Mouse (Mus musculus) retina, postnatal 7 days (tissue): Measurements from ENCODE around the gene Tle3.

ENCODE experiments used
- DNase-seq: peaks from one replicate; pipeline ENCODE4 v3.0.0-alpha.2; 2012; ENCODE audit warnings: low read depth, low spot score

Gene Tle3

GRCm38 (mm10) chr9:61376650-61377049, 4.5 kb downstream of the Tle3 start:
- DNase-seq = no peak

DNA sequence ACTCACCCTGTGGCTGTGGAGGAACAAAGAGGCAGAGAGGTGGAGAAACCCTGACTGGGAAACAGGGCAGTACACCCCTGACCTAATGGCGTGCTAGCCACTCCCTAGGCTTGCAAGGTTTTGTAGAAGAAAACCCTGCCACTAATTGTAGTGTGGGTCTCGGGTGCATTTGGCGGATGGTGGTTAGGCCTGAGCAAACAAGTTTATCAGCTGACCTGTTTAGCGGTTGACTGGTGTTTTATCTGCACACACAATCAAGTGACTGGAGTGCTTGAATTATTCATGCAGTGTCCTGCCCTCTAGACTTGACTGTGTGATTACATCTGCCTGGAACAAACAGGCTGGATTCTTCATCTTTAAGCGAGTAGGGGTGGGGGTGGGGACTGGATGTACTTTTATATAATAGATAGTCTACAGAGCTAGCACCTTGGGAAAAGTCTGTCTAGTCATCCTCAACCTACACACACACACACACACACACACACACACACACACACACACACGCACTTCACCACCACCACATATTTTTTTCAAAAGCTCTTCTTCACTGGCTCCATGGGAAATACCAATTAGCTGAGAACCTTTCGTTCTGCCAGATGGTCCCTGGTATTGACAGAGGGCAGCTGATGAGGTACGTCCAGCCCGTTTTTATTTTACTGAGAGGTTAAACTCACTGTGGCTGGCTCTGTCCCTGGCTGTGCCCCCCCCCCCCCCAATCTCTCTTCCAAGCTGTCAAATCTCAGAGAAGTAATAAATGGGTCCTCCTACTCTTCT, 5.7 kb downstream of the Tle3 start:
- DNase-seq = no peak

- DNase-seq = no peak
Observed at GRCm38 (mm10) chr9:61378516-61378915, 6.3 kb downstream of the Tle3 start.

DNA sequence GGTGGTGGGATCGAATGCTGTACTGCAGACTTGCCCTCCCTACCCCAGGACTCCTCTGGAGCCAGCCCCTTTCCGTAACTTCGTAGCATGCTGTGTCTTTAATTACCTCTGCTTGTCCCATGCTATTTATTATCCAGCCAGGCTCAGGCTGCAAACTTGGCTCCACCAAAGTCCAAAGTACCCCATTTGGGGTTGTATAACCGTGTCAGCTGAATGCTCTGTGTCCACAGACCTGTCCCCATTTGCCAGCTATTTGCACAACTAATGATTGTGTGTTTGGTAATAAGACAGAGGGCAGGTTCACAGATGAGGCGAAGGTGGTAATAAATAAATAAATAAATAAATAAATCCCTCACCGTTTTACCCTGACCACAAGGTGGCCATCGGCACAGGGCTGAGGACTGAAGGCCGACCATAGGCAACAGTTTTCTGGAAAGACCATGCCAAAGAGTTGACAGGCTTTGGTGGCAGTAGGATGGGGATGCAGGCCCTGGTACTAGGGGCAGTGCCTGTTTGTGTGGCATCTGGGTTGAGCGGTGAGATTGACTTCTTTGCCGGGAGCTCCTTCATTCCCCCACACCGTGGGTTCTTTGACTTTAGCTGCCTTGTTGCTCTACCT, 7.0 kb downstream of the Tle3 start:
- DNase-seq = no peak

DNA sequence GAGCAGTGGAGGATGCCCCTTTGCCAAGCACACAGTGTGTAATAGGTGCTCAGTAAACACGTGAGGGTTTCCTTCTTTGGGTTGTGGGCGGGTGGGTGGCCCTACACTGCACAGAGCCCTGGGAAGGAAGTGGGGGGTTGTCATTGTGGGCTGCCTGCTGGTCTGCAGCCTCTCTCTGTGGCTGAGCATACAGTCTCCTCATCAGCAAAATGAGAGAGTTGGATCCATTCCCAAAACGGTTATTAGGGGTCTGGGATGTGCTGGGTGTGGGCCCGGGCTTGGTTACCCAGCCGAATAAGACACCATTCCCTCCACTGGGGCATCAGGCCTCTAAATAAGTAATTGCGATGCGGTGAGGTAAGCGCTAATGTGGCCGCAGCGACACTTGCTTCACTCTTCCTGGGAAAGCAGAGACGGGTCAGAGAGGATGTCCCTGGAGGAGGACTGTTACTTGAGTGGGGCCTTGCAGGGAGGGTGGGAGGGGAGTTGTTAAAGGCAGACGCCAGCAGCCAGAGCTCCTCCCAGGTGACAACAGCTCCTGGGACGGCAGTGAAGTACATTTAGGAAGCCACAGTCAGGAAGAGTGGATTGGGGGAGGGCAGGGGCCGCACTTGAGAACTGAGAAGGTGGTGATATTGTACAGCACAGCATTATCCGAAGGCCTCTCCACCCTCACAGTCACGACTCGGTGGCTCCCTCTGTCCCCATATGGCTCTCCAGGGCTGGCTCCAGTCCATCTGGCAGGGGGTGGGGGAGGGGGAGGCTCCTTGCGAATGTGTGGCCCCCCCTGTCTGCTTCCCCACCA, 8.3 kb downstream of the Tle3 start:
- DNase-seq = no peak

DNA sequence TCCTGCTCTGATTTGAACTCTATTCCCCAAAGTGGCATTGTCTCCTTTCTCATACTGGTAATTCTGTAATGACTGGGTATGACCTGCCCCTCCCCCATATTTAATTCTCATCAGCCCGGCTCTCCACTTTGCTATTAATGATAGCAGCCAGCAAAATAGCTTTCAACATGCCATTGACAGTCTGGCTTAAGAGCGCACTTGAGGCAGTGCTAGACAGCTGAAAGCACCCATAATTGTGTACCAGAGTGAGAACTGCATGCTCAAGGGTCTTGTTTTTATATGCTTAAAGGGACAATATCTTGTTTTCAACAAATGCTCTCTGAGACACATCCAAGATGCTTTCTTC, 8.9 kb downstream of the Tle3 start:
- DNase-seq = no peak

DNA sequence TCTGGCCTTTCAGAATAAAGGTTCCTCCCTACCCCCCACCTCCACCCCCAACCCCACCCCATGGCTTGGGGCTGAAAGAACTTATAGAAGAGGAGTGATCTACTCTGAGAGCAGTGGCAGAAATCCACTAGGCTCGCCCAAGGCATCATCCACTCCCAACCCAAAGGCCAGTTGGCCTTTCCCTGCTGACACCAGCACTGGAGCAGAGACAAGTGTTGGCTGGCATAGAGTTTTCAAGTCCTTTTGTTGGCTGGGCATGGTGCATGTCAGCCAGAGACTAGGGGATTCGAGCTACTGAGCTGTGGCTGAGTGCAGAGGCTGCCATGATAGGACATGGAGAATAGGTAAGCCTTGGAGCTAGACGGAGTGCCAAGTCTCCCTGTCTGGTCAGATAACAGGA, 9.3 kb downstream of the Tle3 start:
- DNase-seq = no peak

- DNase-seq = no peak
Observed at GRCm38 (mm10) chr9:61382595-61383186, 10.5 kb downstream of the Tle3 start.

- DNase-seq = no peak
Observed at GRCm38 (mm10) chr9:61384101-61384500, 11.9 kb downstream of the Tle3 start.

- DNase-seq = no peak
Observed at GRCm38 (mm10) chr9:61384646-61385443, 12.7 kb downstream of the Tle3 start.

DNA sequence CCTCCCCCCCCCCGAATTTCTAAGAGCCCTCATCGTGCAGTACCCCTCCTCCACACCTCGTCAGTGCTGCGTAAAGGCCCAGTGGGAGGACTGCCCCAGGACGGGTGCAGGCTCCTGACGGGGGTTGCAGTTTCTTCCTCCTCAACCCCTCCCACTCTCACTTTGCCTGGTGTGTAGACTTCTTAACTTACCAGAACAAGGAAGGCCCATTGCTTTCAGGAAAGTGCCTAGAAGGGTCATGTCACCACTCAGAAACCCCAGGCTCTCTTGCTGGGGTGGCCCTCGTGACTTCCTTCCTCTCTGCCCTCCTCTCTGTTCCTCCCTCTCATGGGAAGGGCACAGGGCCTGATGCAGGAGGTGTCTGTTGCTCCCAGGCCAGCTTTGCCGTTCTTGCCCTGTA, 13.6 kb downstream of the Tle3 start:
- DNase-seq = no peak

DNA sequence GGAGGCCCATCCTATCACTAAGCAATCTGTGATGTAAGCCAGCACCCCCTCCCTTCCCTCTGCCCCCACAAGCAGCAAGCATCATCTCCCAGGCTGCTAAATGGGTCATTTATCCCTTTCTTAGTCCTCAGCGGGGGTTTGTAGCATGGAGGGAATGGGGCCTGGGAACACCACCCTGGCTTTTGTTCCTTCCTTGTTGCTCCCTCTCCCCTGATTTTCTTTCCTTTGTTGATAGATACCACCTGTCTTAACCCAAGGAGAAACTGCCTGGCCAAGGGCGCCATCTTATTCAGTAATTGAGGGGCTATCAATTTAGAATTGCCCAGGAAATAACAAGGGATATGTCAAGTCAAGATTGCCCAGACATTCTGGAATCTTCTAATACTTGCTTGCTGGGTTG, 14.1 kb downstream of the Tle3 start:
- DNase-seq = no peak

- no peak for DNase-seq
Observed at GRCm38 (mm10) chr9:61387797-61388196, 15.6 kb downstream of the Tle3 start.

GRCm38 (mm10) chr9:61388214-61388613, 16.0 kb downstream of the Tle3 start:
- no peak for DNase-seq

- DNase-seq = no peak
Observed at GRCm38 (mm10) chr9:61388689-61389403, 16.7 kb downstream of the Tle3 start.

GRCm38 (mm10) chr9:61389404-61389701, 17.2 kb downstream of the Tle3 start:
- DNase-seq = no peak

DNA sequence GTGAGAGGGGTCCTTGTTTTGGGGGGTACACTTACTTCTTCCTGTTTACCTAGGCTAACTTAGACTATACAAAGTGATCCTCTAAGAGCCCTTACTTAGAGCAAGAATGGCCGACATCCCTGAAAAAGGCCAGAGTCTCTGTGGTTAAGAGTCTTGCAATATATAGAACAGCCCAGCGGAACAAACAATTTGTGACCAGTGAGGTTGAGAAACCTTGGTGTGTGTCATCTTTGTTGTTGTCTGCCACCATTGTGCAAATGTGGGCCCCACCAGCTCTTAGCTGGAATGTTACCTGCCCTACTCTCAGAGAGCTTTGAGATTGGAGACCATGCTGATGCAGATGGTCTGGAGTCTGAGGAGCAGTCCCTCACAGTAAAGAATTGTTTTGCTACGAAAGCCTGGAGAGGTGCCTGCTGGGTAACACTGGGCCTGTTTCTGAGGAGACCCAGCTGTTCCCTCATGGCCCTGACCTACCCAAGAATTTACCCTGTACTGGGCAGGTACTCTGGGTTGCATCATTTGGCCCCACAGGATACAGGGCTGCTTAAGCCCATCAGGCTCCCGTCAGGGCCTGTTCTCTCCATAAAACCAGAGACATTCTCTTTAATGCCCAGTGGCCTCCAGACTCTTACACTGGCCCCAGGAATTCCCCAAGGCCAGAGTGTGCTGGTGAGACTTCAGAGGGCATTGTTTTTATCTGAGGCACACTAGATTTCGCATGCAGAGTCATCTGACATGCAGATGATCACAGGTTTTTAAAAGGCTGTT, 19.6 kb downstream of the Tle3 start:
- no peak for DNase-seq

- DNase-seq = no peak
Observed at GRCm38 (mm10) chr9:61392338-61392620, 20.1 kb downstream of the Tle3 start.

- DNase-seq = no peak
Observed at GRCm38 (mm10) chr9:61393161-61393560, 21.0 kb downstream of the Tle3 start.

- no peak for DNase-seq
Observed at GRCm38 (mm10) chr9:61393847-61394246, 21.7 kb downstream of the Tle3 start.

GRCm38 (mm10) chr9:61395071-61395470, 22.9 kb downstream of the Tle3 start:
- no peak for DNase-seq
